14 mouse cellular contexts compared by ENCODE assay signal in genomic region chr11:21276151-21276550, GRCm38 (mm10). TPM values are rescaled to one million over a fixed set of nuclear protein-coding genes. Genes with fewer than 3 reads are reported as not detected.
A peak's percentile ranks its signal among the peaks of the same experiment; 100 is the strongest.
DNase-seq lines count a peak whose midpoint lies in the region.
"Had no signal": no experiment of that assay in that cellular context is flagged by ENCODE, and none has a peak within 500 bp of the region (broad histone marks: within the 10 kb centered on the region; RNA-seq: fewer than 3 reads in every experiment).

No protein-coding gene starts in this region.

- DNase-seq in gastrocnemius, adult 18-20 months (ENCODE audit: low spot score) = peak; percentile 31
- no peak for DNase-seq in gastrocnemius, adult 8-10 months (ENCODE audit: low spot score in 2 of 2)
- peak; percentile 46 for DNase-seq in adipocyte (ENCODE audit: low spot score)
- peak; percentile 93 for DNase-seq in fat pad, adult 2 months (ENCODE audit: extremely low read depth, low read depth, low spot score)
- no peak for DNase-seq in gastrocnemius, postnatal 4 days (ENCODE audit: low spot score in 2 of 2)
- no peak for DNase-seq in retina, postnatal 1 day
- DNase-seq: adrenal gland, adult 8-10 months; adrenal gland, postnatal 14 days; adrenal gland, postnatal 36 days; cerebellum, adult 11-12 months; cerebellum, adult 2 months; cerebellum, adult 9-10 months; cerebellum, postnatal 10 days; cerebellum, postnatal 25 days had no signal

RNA-seq across cellular contexts. Expression of gene Vps54, which starts 37.1 kb away (rescaled TPM):
- 10 to 100 TPM; 19.9 to 21.0 TPM for total RNA-seq in gastrocnemius, adult 18-20 months (2021)
- 10 to 100 TPM; 18.8 to 26.2 (median 22.8) TPM for total RNA-seq in gastrocnemius, adult 8-10 months (2022)
- 10 to 100 TPM; 23.4 to 29.1 TPM for total RNA-seq in gastrocnemius, postnatal 4 days (2021)

Comparison
In these comparisons a context has a peak if more than half of its experiments do, and no peak if none do; other contexts are left out.
1. DNase-seq: peak in gastrocnemius, adult 18-20 months (single experiment), adipocyte (single experiment) and fat pad, adult 2 months (single experiment); none in gastrocnemius, adult 8-10 months (0 of 2), gastrocnemius, postnatal 4 days (0 of 2) and retina, postnatal 1 day (single experiment).